Mouse (Mus musculus) left cerebral cortex, adult 2 months (tissue): ENCODE measurements around the gene Otub1. TPM values are rescaled to one million over a fixed set of nuclear protein-coding genes. Genes with fewer than 3 reads are reported as not detected.

ENCODE experiments used
- DNase-seq, 2 experiments: peaks; one replicate each; pipeline ENCODE4 v3.0.0; 2021 to 2022; ENCODE audit warnings: low spot score in 2 of 2, mixed read lengths in 1 of 2; ENCODE audit errors: extremely low spot score in 1 of 2
- H3K27ac ChIP-seq: fragments of 200-600 bp; 2 replicates; pipeline ENCODE4 v1.8.1; 2022
- H3K4me3 ChIP-seq: fragments of 200-600 bp; 2 replicates; pipeline ENCODE4 v1.8.1; 2022
- CTCF ChIP-seq: fragments of 200-600 bp; IDR thresholded peaks from 2 replicates; pipeline ENCODE4 v1.8.1; 2022; ENCODE audit warnings: antibody characterized with exemption, mild to moderate bottlenecking, moderate library complexity
- intact Hi-C: fragments of 180-260 bp; cut with DNase I; formaldehyde crosslinking; loops from one replicate; pipeline ENCODE4 v1.15.1; 2025
- total RNA-seq, 2 experiments: library from RNA; stranded (reverse); gene quantifications; 2 replicates each; pipeline ENCODE4 v1.2.3; 2021

The Otub1 gene
- total RNA-seq, 2 experiments from 2014 or later = 257 to 267 TPM

- Histone ChIP-seq H3K4me3 (no peak overlapping the region), H3K27ac (no peak overlapping the region)
- no peak for TF ChIP-seq CTCF
- intact Hi-C loops = no loop called here
- no peak for DNase-seq
These were observed 22.7 kb downstream of the Otub1 start for GRCm38 (mm10) chr19:7183419-7183818.

- Histone ChIP-seq H3K4me3 (no peak overlapping the region), H3K27ac (peak overlapping the region; percentile 16; the same call in 1 of the 2 replicates)
- DNase-seq = peak; percentile 71 to 74
- TF ChIP-seq CTCF = no peak
- intact Hi-C loops = no loop called here
These were observed 23.7 kb downstream of the Otub1 start for GRCm38 (mm10) chr19:7182273-7182949.

GRCm38 (mm10) chr19:7181496-7181895 is 24.6 kb downstream of the Otub1 start:
- no peak overlapping the region for H3K4me3 ChIP-seq
- TF ChIP-seq CTCF = no peak
- peak overlapping the region; percentile 16; the same call in 1 of the 2 replicates for H3K27ac ChIP-seq
- intact Hi-C loops = no loop called here
- DNase-seq = no peak

GRCm38 (mm10) chr19:7180756-7181405 is 25.2 kb downstream of the Otub1 start:
- H3K27ac ChIP-seq = no peak overlapping the region; the same call in 1 of the 2 replicates
- TF ChIP-seq CTCF = no peak
- no peak for DNase-seq
- no peak overlapping the region for H3K4me3 ChIP-seq
- intact Hi-C loops = no loop called here

- TF ChIP-seq CTCF = no peak
- no peak for DNase-seq
- Histone ChIP-seq H3K27ac (no peak overlapping the region), H3K4me3 (no peak overlapping the region)
- intact Hi-C loops = no loop called here
These were observed 27.2 kb downstream of the Otub1 start for GRCm38 (mm10) chr19:7178841-7179452.

- Histone ChIP-seq H3K4me3 (no peak overlapping the region), H3K27ac (no peak overlapping the region)
- intact Hi-C loops = no loop called here
- TF ChIP-seq CTCF = no peak
- no peak for DNase-seq
These were observed 28.2 kb downstream of the Otub1 start for GRCm38 (mm10) chr19:7177804-7178511.

- no peak overlapping the region for H3K4me3 ChIP-seq
- no peak overlapping the region for H3K27ac ChIP-seq
- intact Hi-C loops = no loop called here
- no peak for DNase-seq
- no peak for TF ChIP-seq CTCF
These were observed 29.9 kb downstream of the Otub1 start for GRCm38 (mm10) chr19:7176041-7176696.

GRCm38 (mm10) chr19:7172051-7172866 is 33.9 kb downstream of the Otub1 start:
- Histone ChIP-seq H3K27ac (no peak overlapping the region), H3K4me3 (no peak overlapping the region)
- TF ChIP-seq CTCF = no peak
- intact Hi-C loops = no loop called here
- peak; percentile 63 to 72 for DNase-seq

GRCm38 (mm10) chr19:7171447-7171846 is 34.7 kb downstream of the Otub1 start:
- no peak for DNase-seq
- intact Hi-C loops = no loop called here
- TF ChIP-seq CTCF = no peak
- H3K4me3 ChIP-seq = no peak overlapping the region
- no peak overlapping the region for H3K27ac ChIP-seq

GRCm38 (mm10) chr19:7170916-7171315 is 35.2 kb downstream of the Otub1 start:
- DNase-seq = no peak
- no peak for TF ChIP-seq CTCF
- intact Hi-C loops = no loop called here
- Histone ChIP-seq H3K27ac (no peak overlapping the region), H3K4me3 (no peak overlapping the region)

- no peak for DNase-seq
- intact Hi-C loops = loop anchor here (5.0 kb wide), 1 partner anchor 86 kb away; no protein-coding TSS in a partner anchor
- Histone ChIP-seq H3K27ac (no peak overlapping the region), H3K4me3 (no peak overlapping the region)
- no peak for TF ChIP-seq CTCF
These were observed 37.7 kb downstream of the Otub1 start for GRCm38 (mm10) chr19:7168423-7168822.
